Mouse (Mus musculus) liver, embryonic 14.5 days (tissue): ENCODE data around the gene Adamts7.

Source experiments
- CTCF ChIP-seq: IDR thresholded peaks from 2 replicates; pipeline ENCODE4 v1.5.1; 2016; ENCODE audit warnings: antibody characterized with exemption, low read depth, control low read depth
- EP300 ChIP-seq: IDR thresholded peaks from 2 replicates; pipeline ENCODE4 v1.6.1; 2016; ENCODE audit warnings: antibody characterized with exemption, low read depth

- TF ChIP-seq CTCF (no peak), EP300 (no peak)
These were observed 45.8 kb downstream of the Adamts7 start for GRCm38 (mm10) chr9:90208655-90209054.
